Mouse (Mus musculus) CH12.LX (cell line): ENCODE measurements around the gene Gfod2. TPM values are rescaled to one million over a fixed set of nuclear protein-coding genes. Genes with fewer than 3 reads are reported as not detected.

Experiments used
- DNase-seq: peaks from one replicate; pipeline ENCODE4 v3.0.0-alpha.2; 2013; ENCODE audit errors: extremely low read depth
- H3K27ac ChIP-seq: 2 replicates; pipeline ENCODE4 v1.5.1; 2012; ENCODE audit warnings: low read depth, mild to moderate bottlenecking, control low read depth, moderate library complexity; ENCODE audit not compliant: insufficient read depth
- H3K27me3 ChIP-seq: replicated peaks from 2 replicates; pipeline ENCODE3; 2012; ENCODE audit warnings: inconsistent platforms
- H3K36me3 ChIP-seq, 2 experiments: replicated peaks in 1 of 2; 2 replicates each; pipeline versions ENCODE3 to v1.6.1; 2012; ENCODE audit warnings: inconsistent platforms in 1 of 2, low read length in 1 of 2, mild to moderate bottlenecking in 1 of 2, mixed read lengths in 1 of 2, moderate library complexity in 1 of 2; ENCODE audit not compliant: control insufficient read depth in 1 of 2, insufficient read depth in 1 of 2
- H3K4me1 ChIP-seq, 2 experiments: 2 replicates each; pipeline ENCODE4 v1.6.1; 2012; ENCODE audit warnings: inconsistent platforms in 1 of 2, moderate library complexity in 1 of 2; ENCODE audit not compliant: insufficient read depth in 2 of 2, control insufficient read depth in 1 of 2
- H3K4me2 ChIP-seq: 2 replicates; pipeline ENCODE4 v1.6.1; 2012; ENCODE audit warnings: low read depth, mild to moderate bottlenecking, control low read depth; ENCODE audit not compliant: poor library complexity, insufficient read depth, severe bottlenecking
- H3K4me3 ChIP-seq, 3 experiments: fragments of 150-350 bp in 1 of 3; sonication (generic) in 1 of 3; replicated peaks in 1 of 3; 2 replicates each; pipeline versions ENCODE3 to v1.5.1; 2011 to 2012; ENCODE audit warnings: low read depth in 2 of 3, low read length in 2 of 3, mild to moderate bottlenecking in 2 of 3, moderate library complexity in 2 of 3, control low read depth in 1 of 3, improper control_type of control experiment in 1 of 3, inconsistent platforms in 1 of 3, mixed read lengths in 1 of 3; ENCODE audit not compliant: poor library complexity in 1 of 3
- H3K79me2 ChIP-seq: replicated peaks from 2 replicates; pipeline ENCODE4 v1.6.1; 2012; ENCODE audit warnings: mild to moderate bottlenecking, moderate library complexity; ENCODE audit not compliant: control insufficient read depth, poor library complexity, insufficient read depth, severe bottlenecking; ENCODE audit errors: extremely low read depth
- H3K9ac ChIP-seq: 2 replicates; pipeline ENCODE4 v1.6.1; 2012; ENCODE audit warnings: low read depth, mild to moderate bottlenecking, control low read depth, moderate library complexity; ENCODE audit not compliant: insufficient read depth
- H3K9me3 ChIP-seq: replicated peaks from 2 replicates; pipeline ENCODE3; 2012; ENCODE audit warnings: low read length, inconsistent platforms, mixed read lengths
- BHLHE40 ChIP-seq: IDR thresholded peaks from 2 replicates; pipeline ENCODE4 v1.6.1; 2011; ENCODE audit warnings: mild to moderate bottlenecking, low read depth, low read length, improper control_type of control experiment
- CHD1 ChIP-seq: IDR thresholded peaks from 2 replicates; pipeline ENCODE4 v1.6.1; 2012; ENCODE audit warnings: low read depth, low read length, improper control_type of control experiment, inconsistent platforms
- CHD2 ChIP-seq: IDR thresholded peaks from 2 replicates; pipeline ENCODE4 v1.6.1; 2011; ENCODE audit warnings: low read length, improper control_type of control experiment
- CTCF ChIP-seq, 2 experiments: IDR thresholded peaks in 1 of 2; conservative IDR thresholded peaks in 1 of 2; 2 replicates each; pipeline ENCODE4 v1.5.1; 2011 to 2012; ENCODE audit warnings: low read depth in 2 of 2, low read length in 2 of 2, improper control_type of control experiment in 1 of 2, inconsistent platforms in 1 of 2, mild to moderate bottlenecking in 1 of 2, moderate library complexity in 1 of 2
- E2F4 ChIP-seq: IDR thresholded peaks from 2 replicates; pipeline ENCODE4 v1.6.1; 2011; ENCODE audit warnings: low read depth, low read length, improper control_type of control experiment; ENCODE audit not compliant: insufficient replicate concordance
- ELF1 ChIP-seq: IDR thresholded peaks from 2 replicates; pipeline ENCODE4 v1.6.1; 2014; ENCODE audit warnings: low read depth, mild to moderate bottlenecking, inconsistent platforms, low read length, improper control_type of control experiment
- EP300 ChIP-seq: IDR thresholded peaks from 2 replicates; pipeline ENCODE4 v1.6.1; 2011; ENCODE audit warnings: low read length, improper control_type of control experiment
- ETS1 ChIP-seq: conservative IDR thresholded peaks from 2 replicates; pipeline ENCODE4 v1.6.1; 2012; ENCODE audit warnings: low read depth, mild to moderate bottlenecking, inconsistent platforms, low read length, improper control_type of control experiment, moderate library complexity
- GABPA ChIP-seq: IDR thresholded peaks from 2 replicates; pipeline ENCODE4 v1.6.1; 2012; ENCODE audit warnings: low read depth, low read length, improper control_type of control experiment, inconsistent platforms; ENCODE audit not compliant: insufficient replicate concordance
- HCFC1 ChIP-seq: IDR thresholded peaks from 2 replicates; pipeline ENCODE4 v1.6.1; 2012; ENCODE audit warnings: low read depth, mild to moderate bottlenecking, inconsistent platforms, low read length, improper control_type of control experiment
- IRF4 ChIP-seq: IDR thresholded peaks from 2 replicates; pipeline ENCODE4 v1.6.1; 2014; ENCODE audit warnings: low read depth, mild to moderate bottlenecking, inconsistent platforms, low read length, improper control_type of control experiment
- JUN ChIP-seq: IDR thresholded peaks from 2 replicates; pipeline ENCODE4 v1.6.1; 2011; ENCODE audit warnings: low read depth, mild to moderate bottlenecking, low read length, improper control_type of control experiment, moderate library complexity; ENCODE audit not compliant: insufficient read depth
- JUND ChIP-seq: conservative IDR thresholded peaks from 2 replicates; pipeline ENCODE4 v1.6.1; 2011; ENCODE audit warnings: low read depth, low read length, improper control_type of control experiment
- KAT2A ChIP-seq: IDR thresholded peaks from 2 replicates; pipeline ENCODE4 v1.6.1; 2012; ENCODE audit warnings: low read length, improper control_type of control experiment, inconsistent platforms; ENCODE audit not compliant: insufficient replicate concordance
- MAFK ChIP-seq: IDR thresholded peaks from 2 replicates; pipeline ENCODE4 v1.6.1; 2011; ENCODE audit warnings: low read length, improper control_type of control experiment; ENCODE audit not compliant: insufficient replicate concordance
- MAX ChIP-seq: IDR thresholded peaks from 2 replicates; pipeline ENCODE4 v1.6.1; 2011; ENCODE audit warnings: low read length, improper control_type of control experiment
- MAZ ChIP-seq: IDR thresholded peaks from 2 replicates; pipeline ENCODE4 v1.6.1; 2012; ENCODE audit warnings: low read depth, mild to moderate bottlenecking, inconsistent platforms, low read length, improper control_type of control experiment, moderate library complexity
- MEF2A ChIP-seq: IDR thresholded peaks from 2 replicates; pipeline ENCODE4 v1.6.1; 2014; ENCODE audit warnings: low read depth, mild to moderate bottlenecking, inconsistent platforms, low read length, improper control_type of control experiment, borderline replicate concordance
- MXI1 ChIP-seq: IDR thresholded peaks from 2 replicates; pipeline ENCODE4 v1.6.1; 2011; ENCODE audit warnings: mild to moderate bottlenecking, low read depth, low read length, improper control_type of control experiment
- MYC ChIP-seq: IDR thresholded peaks from 2 replicates; pipeline ENCODE4 v1.6.1; 2011; ENCODE audit warnings: low read depth, mild to moderate bottlenecking, improper control_type of control experiment, low read length
- NELFE ChIP-seq: IDR thresholded peaks from 2 replicates; pipeline ENCODE4 v1.6.1; 2011; ENCODE audit warnings: low read depth, low read length, improper control_type of control experiment
- NRF1 ChIP-seq: IDR thresholded peaks from 2 replicates; pipeline ENCODE4 v1.6.1; 2014; ENCODE audit warnings: low read depth, mild to moderate bottlenecking, inconsistent platforms, low read length, improper control_type of control experiment, moderate library complexity
- PAX5 ChIP-seq: IDR thresholded peaks from 2 replicates; pipeline ENCODE4 v1.6.1; 2012; ENCODE audit warnings: low read length, inconsistent platforms, mixed read lengths
- POLR2A ChIP-seq: IDR thresholded peaks from 2 replicates; pipeline ENCODE4 v1.6.1; 2011; ENCODE audit warnings: low read depth, mild to moderate bottlenecking, improper control_type of control experiment, low read length
- POLR2AphosphoS2 ChIP-seq: IDR thresholded peaks from 2 replicates; pipeline ENCODE4 v1.6.1; 2011; ENCODE audit warnings: low read depth, low read length, improper control_type of control experiment
- RAD21 ChIP-seq: IDR thresholded peaks from 2 replicates; pipeline ENCODE4 v1.6.1; 2011; ENCODE audit warnings: low read depth, mild to moderate bottlenecking, low read length, improper control_type of control experiment, moderate library complexity
- RCOR1 ChIP-seq: conservative IDR thresholded peaks from 2 replicates; pipeline ENCODE4 v1.6.1; 2012; ENCODE audit warnings: low read depth, mild to moderate bottlenecking, inconsistent platforms, low read length, improper control_type of control experiment
- SIN3A ChIP-seq: IDR thresholded peaks from 2 replicates; pipeline ENCODE4 v1.6.1; 2012; ENCODE audit warnings: low read length, improper control_type of control experiment, inconsistent platforms
- SMC3 ChIP-seq: IDR thresholded peaks from 2 replicates; pipeline ENCODE4 v1.6.1; 2011; ENCODE audit warnings: low read depth, low read length, improper control_type of control experiment
- TBP ChIP-seq: conservative IDR thresholded peaks from 2 replicates; pipeline ENCODE4 v1.6.1; 2011; ENCODE audit warnings: low read depth, low read length, improper control_type of control experiment
- TCF12 ChIP-seq: IDR thresholded peaks from 2 replicates; pipeline ENCODE4 v1.6.1; 2014; ENCODE audit warnings: low read depth, mild to moderate bottlenecking, inconsistent platforms, low read length, improper control_type of control experiment
- UBTF ChIP-seq: IDR thresholded peaks from 2 replicates; pipeline ENCODE4 v1.6.1; 2012; ENCODE audit warnings: low read depth, mild to moderate bottlenecking, inconsistent platforms, low read length, improper control_type of control experiment, moderate library complexity
- USF1 ChIP-seq: IDR thresholded peaks from 2 replicates; pipeline ENCODE4 v1.6.1; 2014; ENCODE audit warnings: low read depth, mild to moderate bottlenecking, inconsistent platforms, low read length, improper control_type of control experiment
- USF2 ChIP-seq: conservative IDR thresholded peaks from 2 replicates; pipeline ENCODE4 v1.6.1; 2011; ENCODE audit warnings: low read depth, low read length, improper control_type of control experiment
- ZC3H11A ChIP-seq: IDR thresholded peaks from 2 replicates; pipeline ENCODE4 v1.6.1; 2012; ENCODE audit warnings: low read depth, mild to moderate bottlenecking, inconsistent platforms, low read length, improper control_type of control experiment
- ZKSCAN1 ChIP-seq: IDR thresholded peaks from 2 replicates; pipeline ENCODE4 v1.6.1; 2012; ENCODE audit warnings: low read depth, inconsistent platforms, low read length, improper control_type of control experiment, borderline replicate concordance
- ZMIZ1 ChIP-seq: IDR thresholded peaks from 2 replicates; pipeline ENCODE4 v1.6.1; 2012; ENCODE audit warnings: low read depth, mild to moderate bottlenecking, inconsistent platforms, low read length, improper control_type of control experiment
- ZNF384 ChIP-seq: IDR thresholded peaks from 2 replicates; pipeline ENCODE4 v1.6.1; 2012; ENCODE audit warnings: low read depth, low read length, improper control_type of control experiment, inconsistent platforms
- dilution Hi-C: fragments of 300-500 bp; cut with MboI; formaldehyde crosslinking; loops from 2 replicates; pipeline ENCODE4 v1.14.3; 2020; ENCODE audit warnings: low sequenced_read_pairs; ENCODE audit not compliant: extremely low pct_unique_long_range_greater_than_20kb, extremely low pct_ligation_motif_present
- in situ Hi-C: fragments of 300-500 bp; cut with MboI; formaldehyde crosslinking; loops from 3 replicates; pipeline ENCODE4 v1.14.3; 2019; ENCODE audit warnings: low sequenced_read_pairs, low pct_ligation_motif_present, low pct_unique_long_range_greater_than_20kb, mixed read lengths
- polyA plus RNA-seq: library from polyadenylated mRNA; unstranded; fragments of >175 nt; gene quantifications from 2 replicates; pipeline ENCODE4 v1.2.1, GENCODE M21; 2012; ENCODE audit warnings: low read depth; ENCODE audit not compliant: insufficient read length
- total RNA-seq, 2 experiments: library from RNA; depleted of rRNA; stranded (reverse); fragments of 300-350 nt in 1 of 2; fragments of >200 nt in 1 of 2; gene quantifications; 2 replicates each; pipeline ENCODE4 v1.2.3; 2012 to 2014

Gfod2 gene
- 3.1 and 4.7 TPM in 2 replicates for total RNA-seq (2012; rRNA removed)
- total RNA-seq (2014; rRNA removed) = 1.7 and 1.8 TPM in 2 replicates
- polyA plus RNA-seq = 3.1 and 3.4 TPM in 2 replicates

DNA sequence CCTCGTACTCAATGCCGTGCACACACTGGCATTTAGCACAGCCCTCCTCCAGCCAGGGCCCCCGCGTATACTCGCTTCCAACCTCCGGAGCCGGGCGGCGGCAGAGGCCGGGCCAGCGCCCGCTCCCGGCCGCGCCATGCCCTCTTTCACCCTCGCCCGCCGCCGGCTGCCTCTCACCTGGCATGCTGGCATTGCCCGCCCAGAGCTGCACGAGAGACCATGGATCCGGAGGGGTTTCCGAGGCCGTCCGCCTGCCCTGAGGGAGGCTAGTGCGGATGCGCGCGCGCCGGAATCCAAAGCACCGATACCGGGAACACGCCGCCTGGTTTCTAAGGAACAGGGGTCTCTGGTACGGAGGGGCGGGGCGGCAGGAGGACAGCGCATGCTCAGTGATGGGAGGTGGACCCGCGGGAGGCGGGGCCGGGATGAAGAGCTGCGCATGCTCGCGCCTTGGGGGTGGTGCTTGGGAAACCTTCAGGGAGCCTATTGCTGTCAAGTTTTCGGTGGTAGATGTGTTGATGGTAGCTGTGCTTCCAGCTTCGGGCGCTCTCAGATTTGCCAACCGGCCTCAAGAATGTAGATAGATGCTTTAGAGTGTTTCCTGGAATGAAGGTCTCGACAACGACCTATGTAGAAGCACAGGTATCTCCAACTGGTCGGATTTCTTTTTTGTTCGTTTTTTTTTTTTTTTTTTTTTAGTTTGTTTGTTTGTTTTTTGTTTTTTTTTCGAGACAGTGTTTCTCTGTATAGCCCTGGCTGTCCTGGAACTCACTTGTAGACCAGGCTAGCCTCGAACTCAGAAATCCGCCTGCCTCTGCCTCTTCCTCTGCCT, at the start of gene Gfod2:
TSS of gene Gfod2 (minus strand) at position 388 of the 832 bp plus-strand sequence.
- dilution Hi-C loops = no loop called here
- in situ Hi-C loops = no loop called here
- Histone ChIP-seq H3K9me3 (no peaks in the 10 kb centered on the region), H3K4me2 (peak within 1 kb of the TSS; percentile 94), H3K27me3 (no peaks in the 10 kb centered on the region), H3K4me1 (peaks cover 0 to 13% of the 10 kb centered on the region in 2 experiments; a peak in 2 of 4 replicates), H3K9ac (peak within 1 kb of the TSS; percentile 56), H3K36me3 (peaks cover 0 to 2% of the 10 kb centered on the region in 2 experiments), H3K79me2 (no peaks in the 10 kb centered on the region), H3K27ac (no peak within 1 kb of the TSS), H3K4me3 (peak within 1 kb of the TSS; percentile 51 to 93 (median 83))
- TF ChIP-seq MXI1 (peak; percentile 92), CHD2 (0 out of 2 replicates have a peak, but pooled peaks have one; percentile 11), TCF12 (no peak), CTCF (conservative IDR thresholded peaks at IDR 0.05 in 1 of 2, IDR thresholded peaks at IDR 0.05 in 1 of 2; ENCODE audit: low read depth in 2 of 2, low read length in 2 of 2) (no peak), MYC (no peak), MAZ (0 out of 2 replicates have a peak, but pooled peaks have one; percentile 37), ETS1 (no peak), TBP (peak; percentile 57; the same call in 1 of the 2 replicates), RCOR1 (no peak), ELF1 (peak; percentile 17; the same call in 1 of the 2 replicates), PAX5 (no peak), E2F4 (no peak), CHD1 (peak; percentile 16; the same call in 1 of the 2 replicates), RAD21 (no peak), ZNF384 (peak; percentile 78), POLR2AphosphoS2 (no peak), ZKSCAN1 (no peak), UBTF (no peak; the same call in 1 of the 2 replicates), USF1 (no peak), HCFC1 (peak; percentile 20; the same call in 1 of the 2 replicates), SIN3A (peak; percentile 71), ZC3H11A (no peak), ZMIZ1 (peak; percentile 27; the same call in 1 of the 2 replicates), EP300 (no peak), KAT2A (no peak), MAFK (no peak), MAX (peak; percentile 42; the same call in 1 of the 2 replicates), USF2 (no peak), GABPA (no peak), NELFE (peak; percentile 77), JUND (no peak), SMC3 (no peak), BHLHE40 (no peak), POLR2A (peak; percentile 76), IRF4 (peak; percentile 41; the same call in 1 of the 2 replicates), MEF2A (no peak), JUN (no peak), NRF1 (peak; percentile 99)
- peak; percentile 89 for DNase-seq
